Mouse (Mus musculus) heart, embryonic 16.5 days (tissue): Measurements from ENCODE around the gene Serpinb6a. TPM values are rescaled to one million over a fixed set of nuclear protein-coding genes. Genes with fewer than 3 reads are reported as not detected.

ENCODE experiments used
- ATAC-seq: fragments of 200-750 bp; cut with Nextera tagmentation; replicated peaks from 2 replicates; pipeline ENCODE4 v1.8.0; 2017; ENCODE audit warnings: moderate number of reproducible peaks; ENCODE audit not compliant: insufficient read depth, low FRiP score; ENCODE audit errors: extremely low read depth
- H3K27ac ChIP-seq: fragments of 300-500 bp; sonication (generic); 2 replicates; pipeline ENCODE4 v1.5.1; 2014; ENCODE audit warnings: mild to moderate bottlenecking, low read length, control low read depth, moderate library complexity
- H3K27me3 ChIP-seq: fragments of 300-500 bp; sonication (generic); 2 replicates; pipeline ENCODE4 v1.6.1; 2014; ENCODE audit warnings: low read length, mixed read lengths; ENCODE audit not compliant: control insufficient read depth, insufficient read depth
- H3K36me3 ChIP-seq: fragments of 300-500 bp; sonication (generic); 2 replicates; pipeline ENCODE4 v1.6.1; 2014; ENCODE audit not compliant: control insufficient read depth, insufficient read depth
- H3K4me1 ChIP-seq: fragments of 300-500 bp; sonication (generic); 2 replicates; pipeline ENCODE4 v1.6.1; 2014; ENCODE audit warnings: low read length, mixed read lengths; ENCODE audit not compliant: control insufficient read depth, insufficient read depth
- H3K4me2 ChIP-seq: fragments of 300-500 bp; sonication (generic); 2 replicates; pipeline ENCODE4 v1.6.1; 2014; ENCODE audit warnings: low read depth, mild to moderate bottlenecking, control low read depth, low read length
- H3K4me3 ChIP-seq: fragments of 300-500 bp; sonication (generic); 2 replicates; pipeline ENCODE4 v1.5.1; 2014; ENCODE audit warnings: mild to moderate bottlenecking, control low read depth, low read length
- H3K9ac ChIP-seq: fragments of 300-500 bp; sonication (generic); 2 replicates; pipeline ENCODE4 v1.6.1; 2014; ENCODE audit warnings: low read length, control low read depth
- H3K9me3 ChIP-seq: fragments of 300-500 bp; sonication (generic); replicated peaks from 2 replicates; pipeline ENCODE4 v1.6.1; 2016; ENCODE audit warnings: low read length; ENCODE audit not compliant: control insufficient read depth
- WGBS: fragments of 180-500 bp; shearing (Covaris S2); extraction: QIAGEN DNeasy Blood & Tissue Kit; methylation state at CpG from one replicate; pipeline ENCODE4 v1.1.7; 2014; 5-methylcytosine and 5-hydroxymethylcytosine counted together
- polyA plus RNA-seq: library from polyadenylated mRNA; unstranded; fragments of >200 nt; fragmentation: Nextera tagmentation; extraction: Ambion mirVana; gene quantifications from 2 replicates; pipeline ENCODE4 v1.2.1, GENCODE M21; 2015

Gene Serpinb6a
- polyA plus RNA-seq, 1 experiment from 2014 or later: 65.8 TPM

GRCm38 (mm10) chr13:33903290-33903689 lies 99.3 kb downstream of the Serpinb6a start:
- ATAC-seq: no peak
- no peaks in the 10 kb centered on the region for H3K9me3 ChIP-seq
- no peaks in the 10 kb centered on the region for H3K4me1 ChIP-seq
- H3K9ac ChIP-seq: no peak overlapping the region
- no peaks in the 10 kb centered on the region for H3K27me3 ChIP-seq
- no peaks in the 10 kb centered on the region for H3K36me3 ChIP-seq
- 88% methylated on average over 2 of the region's 2 CpGs for WGBS
- no peak overlapping the region for H3K4me3 ChIP-seq
- no peak overlapping the region for H3K27ac ChIP-seq
- H3K4me2 ChIP-seq: no peak overlapping the region

- Histone ChIP-seq H3K36me3 (no peaks in the 10 kb centered on the region), H3K9ac (no peak overlapping the region), H3K9me3 (no peaks in the 10 kb centered on the region), H3K4me1 (no peaks in the 10 kb centered on the region), H3K4me3 (no peak overlapping the region), H3K4me2 (no peak overlapping the region), H3K27me3 (no peaks in the 10 kb centered on the region), H3K27ac (no peak overlapping the region)
- WGBS: 42% methylated on average over 2 of the region's 2 CpGs
- ATAC-seq: no peak
Measured at GRCm38 (mm10) chr13:33894207-33894606, 108.4 kb downstream of the Serpinb6a start.

Other genes with a start within 250 kb of the Serpinb6a start
- gene Serpinb6e, start 159.4 kb downstream of the Serpinb6a start, polyA plus RNA-seq: not detected in 2 replicates
- gene Serpinb6c, start 97.1 kb downstream of the Serpinb6a start, polyA plus RNA-seq: 0.15 and 0.33 TPM in 2 replicates
- gene Nqo2, start 38.1 kb downstream of the Serpinb6a start, polyA plus RNA-seq: 27.6 and 28.9 TPM in 2 replicates
- 10.0 and 10.9 TPM in 2 replicates for gene Ripk1, start 431 bp downstream of the Serpinb6a start, polyA plus RNA-seq
- 47.7 and 54.6 TPM in 2 replicates for gene Bphl, start 34.8 kb upstream of the Serpinb6a start, polyA plus RNA-seq
- 166 and 171 TPM in 2 replicates for gene Tubb2a, start 75.2 kb upstream of the Serpinb6a start, polyA plus RNA-seq
- gene Tubb2b, start 127.7 kb upstream of the Serpinb6a start, polyA plus RNA-seq: 52.1 and 56.8 TPM in 2 replicates
- 65.3 and 74.1 TPM in 2 replicates for gene Psmg4, start 160.2 kb upstream of the Serpinb6a start, polyA plus RNA-seq